Mouse (Mus musculus) erythroblast, embryonic 14.5 days (primary cell): Measurements from ENCODE around the gene Zfhx3. TPM values are rescaled to one million over a fixed set of nuclear protein-coding genes. Genes with fewer than 3 reads are reported as not detected.

Experiments used
- H3K27me3 ChIP-seq: 2 replicates; pipeline ENCODE4 v1.6.1; 2012; ENCODE audit warnings: inconsistent platforms; ENCODE audit not compliant: control insufficient read depth
- H3K36me3 ChIP-seq: 2 replicates; pipeline ENCODE4 v1.6.1; 2012; ENCODE audit warnings: mild to moderate bottlenecking, inconsistent platforms; ENCODE audit not compliant: control insufficient read depth
- H3K4me1 ChIP-seq: 2 replicates; pipeline ENCODE4 v1.6.1; 2012; ENCODE audit warnings: inconsistent platforms; ENCODE audit not compliant: control insufficient read depth
- H3K4me3 ChIP-seq: replicated peaks from 2 replicates; pipeline ENCODE3; 2012; ENCODE audit warnings: moderate library complexity, mild to moderate bottlenecking, inconsistent platforms
- H3K9me3 ChIP-seq: 2 replicates; pipeline ENCODE4 v1.6.1; 2012; ENCODE audit warnings: low read length, inconsistent platforms, mixed read lengths; ENCODE audit not compliant: control insufficient read depth
- GATA1 ChIP-seq: IDR thresholded peaks from 2 replicates; pipeline ENCODE4 v1.6.1; 2012; ENCODE audit warnings: low read length, inconsistent platforms, mixed read lengths
- TAL1 ChIP-seq: IDR thresholded peaks from 3 replicates; pipeline ENCODE4 v1.6.1; 2012; ENCODE audit warnings: low read length, inconsistent platforms, mixed read lengths
- polyA plus RNA-seq: library from polyadenylated mRNA; stranded (reverse); fragments of >175 nt; gene quantifications from 2 replicates; pipeline ENCODE4 v1.2.3, GENCODE M21; 2012

Zfhx3 gene
- polyA plus RNA-seq, 1 experiment, result 0.03 TPM

- Histone ChIP-seq H3K4me1 (no peaks in the 10 kb centered on the region), H3K36me3 (no peaks in the 10 kb centered on the region), H3K4me3 (no peak overlapping the region), H3K9me3 (no peaks in the 10 kb centered on the region), H3K27me3 (no peaks in the 10 kb centered on the region)
- TF ChIP-seq GATA1 (no peak), TAL1 (no peak)
These were observed 304.5 kb downstream of the Zfhx3 start for GRCm38 (mm10) chr8:108246934-108247417.

- H3K4me1 ChIP-seq, result no peaks in the 10 kb centered on the region
- no peak for TF ChIP-seq TAL1
- TF ChIP-seq GATA1, result no peak
- no peaks in the 10 kb centered on the region; the same call in none of the 2 replicates for H3K9me3 ChIP-seq
- no peaks in the 10 kb centered on the region for H3K36me3 ChIP-seq
- no peak overlapping the region for H3K4me3 ChIP-seq
- H3K27me3 ChIP-seq, result no peaks in the 10 kb centered on the region
These were observed 322.2 kb downstream of the Zfhx3 start for GRCm38 (mm10) chr8:108264593-108265160.

DNA sequence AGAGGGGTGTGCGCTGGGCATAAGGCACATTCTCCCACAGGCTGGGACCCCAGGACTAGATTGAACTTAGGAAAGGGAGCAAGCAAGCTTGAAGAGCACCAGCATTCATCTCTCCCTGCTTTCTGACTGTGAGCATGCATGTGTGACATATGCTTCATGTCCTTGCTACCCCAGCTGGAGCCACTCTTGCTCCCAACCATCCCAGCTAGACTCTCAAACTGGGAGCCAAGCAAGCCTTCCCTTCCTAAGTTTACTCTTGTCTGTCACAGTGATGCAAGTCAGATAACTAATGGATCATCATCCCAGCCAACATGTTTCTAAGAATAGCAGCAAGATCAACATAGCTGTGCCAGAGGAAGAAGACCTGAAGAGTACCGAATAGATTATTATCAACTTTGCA, 335.5 kb downstream of the Zfhx3 start:
- H3K4me1 ChIP-seq, result no peaks in the 10 kb centered on the region
- no peaks in the 10 kb centered on the region for H3K27me3 ChIP-seq
- TF ChIP-seq GATA1 (no peak), TAL1 (no peak)
- H3K9me3 ChIP-seq, result peaks cover 9% of the 10 kb centered on the region
- H3K4me3 ChIP-seq, result no peak overlapping the region
- no peaks in the 10 kb centered on the region for H3K36me3 ChIP-seq

- no peak overlapping the region for H3K4me3 ChIP-seq
- H3K36me3 ChIP-seq, result no peaks in the 10 kb centered on the region
- H3K4me1 ChIP-seq, result no peaks in the 10 kb centered on the region
- no peak for TF ChIP-seq TAL1
- no peak for TF ChIP-seq GATA1
- no peaks in the 10 kb centered on the region; the same call in 1 of the 2 replicates for H3K9me3 ChIP-seq
- H3K27me3 ChIP-seq, result no peaks in the 10 kb centered on the region
These were observed 339.5 kb downstream of the Zfhx3 start for GRCm38 (mm10) chr8:108281981-108282380.

- H3K4me3 ChIP-seq, result no peak overlapping the region
- no peaks in the 10 kb centered on the region for H3K36me3 ChIP-seq
- no peaks in the 10 kb centered on the region for H3K4me1 ChIP-seq
- H3K27me3 ChIP-seq, result no peaks in the 10 kb centered on the region
- no peak for TF ChIP-seq TAL1
- H3K9me3 ChIP-seq, result no peaks in the 10 kb centered on the region; the same call in 1 of the 2 replicates
These were observed 343.7 kb downstream of the Zfhx3 start for GRCm38 (mm10) chr8:108286117-108286516.

GRCm38 (mm10) chr8:108300964-108301615, 358.6 kb downstream of the Zfhx3 start:
- no peaks in the 10 kb centered on the region for H3K36me3 ChIP-seq
- no peaks in the 10 kb centered on the region for H3K27me3 ChIP-seq
- TF ChIP-seq GATA1, result no peak
- TF ChIP-seq TAL1, result no peak
- H3K4me1 ChIP-seq, result no peaks in the 10 kb centered on the region
- no peaks in the 10 kb centered on the region; the same call in none of the 2 replicates for H3K9me3 ChIP-seq
- H3K4me3 ChIP-seq, result no peak overlapping the region

GRCm38 (mm10) chr8:108301654-108302053, 359.2 kb downstream of the Zfhx3 start:
- TF ChIP-seq TAL1 (no peak), GATA1 (no peak)
- Histone ChIP-seq H3K27me3 (no peaks in the 10 kb centered on the region), H3K36me3 (no peaks in the 10 kb centered on the region), H3K4me3 (no peak overlapping the region), H3K4me1 (no peaks in the 10 kb centered on the region), H3K9me3 (no peaks in the 10 kb centered on the region; the same call in none of the 2 replicates)

- no peaks in the 10 kb centered on the region for H3K4me1 ChIP-seq
- no peaks in the 10 kb centered on the region for H3K27me3 ChIP-seq
- H3K36me3 ChIP-seq, result no peaks in the 10 kb centered on the region
- no peak overlapping the region for H3K4me3 ChIP-seq
- TF ChIP-seq GATA1 (no peak), TAL1 (no peak)
- no peaks in the 10 kb centered on the region; the same call in none of the 2 replicates for H3K9me3 ChIP-seq
These were observed 362.9 kb downstream of the Zfhx3 start for GRCm38 (mm10) chr8:108305368-108305767.

DNA sequence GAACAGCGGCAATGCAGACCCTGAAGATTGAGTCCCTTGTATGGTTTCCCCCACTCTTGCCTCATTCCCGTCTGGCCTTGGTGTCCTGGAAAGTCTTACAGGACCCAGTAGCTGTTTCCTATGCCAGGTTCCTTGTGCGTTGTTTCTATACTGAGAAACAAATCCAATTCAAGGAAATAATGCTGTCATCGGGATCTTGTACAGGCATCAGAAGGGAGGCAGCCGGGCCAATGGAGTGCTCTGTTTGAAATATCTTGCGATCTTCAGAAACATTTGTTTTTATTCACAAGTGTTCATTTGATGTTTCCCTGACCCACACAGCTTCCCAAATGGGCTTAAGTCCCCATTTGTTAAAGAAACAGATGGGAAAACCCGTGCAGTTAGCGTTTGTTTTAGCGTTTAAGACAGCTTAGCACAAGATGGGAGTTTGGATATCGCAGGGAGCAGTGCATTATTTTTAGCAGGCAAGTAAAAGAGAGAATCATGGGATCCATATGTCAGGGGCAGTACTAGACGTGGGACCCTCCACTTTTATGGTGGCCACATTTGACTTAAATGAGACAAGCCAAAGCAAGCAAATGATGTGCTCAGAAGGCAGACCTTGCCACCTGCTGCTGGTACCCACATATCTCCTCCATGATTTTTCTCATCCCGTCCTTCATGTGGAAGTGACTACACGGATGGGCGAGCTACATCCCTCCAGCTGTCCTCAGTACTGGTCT, 367.2 kb downstream of the Zfhx3 start:
- TF ChIP-seq GATA1 (no peak), TAL1 (no peak)

More for the DNA sequence above, 367.2 kb downstream of the Zfhx3 start:
- Histone ChIP-seq H3K27me3 (no peaks in the 10 kb centered on the region), H3K4me1 (no peaks in the 10 kb centered on the region), H3K9me3 (peaks cover 3% of the 10 kb centered on the region; the same call in 1 of the 2 replicates), H3K36me3 (no peaks in the 10 kb centered on the region), H3K4me3 (no peak overlapping the region)
